Mouse (Mus musculus): ENCODE results near the gene Kcnf1. TPM values are rescaled to one million over a fixed set of nuclear protein-coding genes. Genes with fewer than 3 reads are reported as not detected.
"Not testable (repeated sequence)": the region's sequence is repeated elsewhere in the genome, so short reads cannot be mapped to it uniquely, and the experiment has no call there.

Gene Kcnf1
- total and polyA plus RNA-seq, 3 experiments, result not detected

DNA sequence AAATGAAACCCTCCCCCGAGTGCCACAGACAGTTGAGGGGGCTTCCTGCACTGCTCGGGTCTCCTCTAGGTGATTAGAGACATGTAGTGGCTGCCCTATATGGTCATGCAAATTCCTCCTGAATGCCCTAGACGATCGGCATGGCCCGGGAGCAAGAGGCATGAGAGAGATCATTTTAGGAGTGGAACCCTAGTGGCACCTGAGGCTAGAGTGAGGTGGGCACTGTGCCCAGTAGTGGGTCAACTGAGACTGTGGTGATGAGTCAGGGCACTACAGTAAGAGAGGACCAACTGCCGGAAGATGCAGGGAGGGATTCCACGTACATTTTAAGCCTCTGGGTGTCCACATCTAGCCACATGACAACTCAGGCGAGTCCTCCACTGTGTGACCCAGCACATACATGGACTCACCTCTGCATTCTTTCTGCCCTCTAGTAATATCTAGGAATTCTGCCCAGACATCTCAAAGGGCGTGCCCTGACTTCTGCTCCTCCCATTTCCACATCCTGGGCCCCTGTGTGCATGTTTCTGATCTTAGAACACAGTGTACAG is 42.1 kb downstream of the Kcnf1 start (continued):
- TF ChIP-seq USF1 (IDR thresholded peaks at IDR 0.05; ENCODE audit: low read depth, low read length) (no peak), MXI1 (IDR thresholded peaks at IDR 0.05; ENCODE audit: low read depth, low read length) (no peak), POLR2A (IDR thresholded peaks at IDR 0.05; ENCODE audit: control insufficient read depth in 1 of 2, insufficient read depth in 1 of 2, low read depth in 1 of 2, low read length in 2 of 2, poor library complexity in 1 of 2) (no peak), ZKSCAN1 (IDR thresholded peaks at IDR 0.05; ENCODE audit: low read depth, low read length) (no peak)

DNA sequence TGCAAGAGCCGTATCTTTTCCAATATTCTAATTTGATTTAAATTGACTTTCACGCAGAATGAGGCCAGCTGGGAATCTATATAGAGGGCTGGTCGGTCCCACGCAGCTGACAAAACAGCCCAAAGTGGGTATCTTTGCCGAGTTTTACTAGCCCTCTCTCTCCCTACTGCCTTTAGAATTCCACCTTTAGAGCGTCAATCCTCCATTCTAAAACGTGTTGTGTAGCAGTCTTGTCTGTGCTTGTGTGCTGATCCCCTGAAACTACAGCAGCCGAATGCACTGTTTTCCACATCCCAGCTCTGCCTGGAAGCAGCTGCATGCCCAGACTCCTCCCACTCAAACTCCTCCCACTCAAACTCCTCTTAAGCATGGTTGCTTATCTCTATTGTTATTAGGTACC is 44.4 kb downstream of the Kcnf1 start:
- TF ChIP-seq MYC (IDR thresholded peaks at IDR 0.05; ENCODE audit: low read depth, low read length) (no peak), POLR2A (IDR thresholded peaks at IDR 0.05; ENCODE audit: control insufficient read depth in 1 of 2, insufficient read depth in 1 of 2, low read depth in 1 of 2, low read length in 2 of 2, poor library complexity in 1 of 2) (no peak), SIN3A (IDR thresholded peaks at IDR 0.05; ENCODE audit: low read length) (no peak), SMC3 (IDR thresholded peaks at IDR 0.05; ENCODE audit: low read depth, low read length) (no peak), MEF2A (IDR thresholded peaks at IDR 0.05; ENCODE audit: extremely low read depth, insufficient replicate concordance, low read depth, low read length, poor library complexity, severe bottlenecking) (no peak), KAT2A (conservative IDR thresholded peaks at IDR 0.05; ENCODE audit: low read depth, low read length) (no peak), CHD2 (IDR thresholded peaks at IDR 0.05; ENCODE audit: low read length) (no peak), TBP (IDR thresholded peaks at IDR 0.05; ENCODE audit: low read depth, low read length) (no peak)
- no peak overlapping the region for H3K9ac ChIP-seq (ENCODE audit: control insufficient read depth, low read depth, low read length, poor library complexity, severe bottlenecking)
- H3K79me2 ChIP-seq (ENCODE audit: control insufficient read depth, insufficient read depth, low read length, poor library complexity), result no peaks in the 10 kb centered on the region
- H3K27me3 ChIP-seq (ENCODE audit: control insufficient read depth in 1 of 2, insufficient read depth in 2 of 2, low read length in 2 of 2), result no peaks in the 10 kb centered on the region
- no peaks in the 10 kb centered on the region for H3K36me3 ChIP-seq (ENCODE audit: control insufficient read depth in 1 of 2, insufficient read depth in 2 of 2, low read length in 2 of 2)
- no peak overlapping the region for H3K27ac ChIP-seq (ENCODE audit: control insufficient read depth, low read depth, low read length)
- no peaks in the 10 kb centered on the region for H3K9me3 ChIP-seq (replicated peaks; ENCODE audit: insufficient read depth, low read length)
- no peak overlapping the region for H3K4me3 ChIP-seq (ENCODE audit: control insufficient read depth in 1 of 2, insufficient read depth in 1 of 2, low read depth in 2 of 2, low read length in 2 of 2)
- DNase-seq (ENCODE audit: low read depth, low spot score), result no peak
- no peaks in the 10 kb centered on the region for H3K4me1 ChIP-seq (ENCODE audit: control insufficient read depth in 1 of 2, insufficient read depth in 2 of 2, low read length in 2 of 2)

DNA sequence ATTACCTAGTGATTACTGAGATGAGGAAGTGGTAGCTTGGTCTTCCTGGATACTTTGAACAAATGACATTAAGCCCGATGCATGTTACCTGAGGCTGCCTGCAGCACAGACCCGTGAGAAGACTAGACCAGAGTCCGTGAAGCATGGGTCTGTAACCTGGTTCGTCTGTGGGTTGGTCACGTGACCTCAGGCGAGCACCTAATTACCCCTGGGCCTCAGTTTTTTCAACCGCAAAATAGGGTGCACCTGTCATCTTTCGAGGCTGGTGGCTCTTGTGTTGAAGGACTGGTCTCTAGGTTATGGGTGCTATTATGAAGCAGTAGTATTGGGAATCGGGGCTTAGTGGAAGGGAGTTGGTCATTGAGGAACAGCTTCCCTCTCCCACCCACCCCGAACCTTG is 45.1 kb downstream of the Kcnf1 start:
- no peak overlapping the region for H3K27ac ChIP-seq (ENCODE audit: control insufficient read depth, low read depth, low read length)
- DNase-seq (ENCODE audit: low read depth, low spot score), result no peak
- TF ChIP-seq MAZ (IDR thresholded peaks at IDR 0.05; ENCODE audit: low read depth, low read length) (no peak), ZNF384 (IDR thresholded peaks at IDR 0.05; ENCODE audit: low read depth, low read length) (no peak), CHD2 (IDR thresholded peaks at IDR 0.05; ENCODE audit: low read length) (no peak), MXI1 (IDR thresholded peaks at IDR 0.05; ENCODE audit: low read depth, low read length) (no peak), HCFC1 (IDR thresholded peaks at IDR 0.05; ENCODE audit: low read depth, low read length) (no peak), EP300 (IDR thresholded peaks at IDR 0.05; ENCODE audit: low read depth in 1 of 2, low read length in 2 of 2) (no peak), MYB (IDR thresholded peaks at IDR 0.05; ENCODE audit: low read depth, low read length) (no peak), USF2 (IDR thresholded peaks at IDR 0.05; ENCODE audit: borderline replicate concordance in 1 of 2, insufficient read depth in 1 of 2, low read depth in 1 of 2, low read length in 2 of 2) (no peak), NELFE (IDR thresholded peaks at IDR 0.05; ENCODE audit: low read depth, low read length) (no peak), E2F4 (IDR thresholded peaks at IDR 0.05; ENCODE audit: borderline replicate concordance, low read depth, low read length) (no peak), GABPA (IDR thresholded peaks at IDR 0.05; ENCODE audit: low read depth, low read length) (no peak), MYC (IDR thresholded peaks at IDR 0.05; ENCODE audit: low read depth, low read length) (no peak), MAX (IDR thresholded peaks at IDR 0.05; ENCODE audit: low read length) (no peak), TBP (IDR thresholded peaks at IDR 0.05; ENCODE audit: low read depth, low read length) (no peak), BHLHE40 (IDR thresholded peaks at IDR 0.05; ENCODE audit: borderline replicate concordance, low read depth, low read length) (no peak)
- no peaks in the 10 kb centered on the region for H3K36me3 ChIP-seq (ENCODE audit: control insufficient read depth in 1 of 2, insufficient read depth in 2 of 2, low read length in 2 of 2)
- H3K4me1 ChIP-seq (ENCODE audit: control insufficient read depth in 1 of 2, insufficient read depth in 2 of 2, low read length in 2 of 2), result no peaks in the 10 kb centered on the region
- H3K9me3 ChIP-seq (replicated peaks; ENCODE audit: insufficient read depth, low read length), result no peaks in the 10 kb centered on the region
- no peak overlapping the region for H3K4me3 ChIP-seq (ENCODE audit: control insufficient read depth in 1 of 2, insufficient read depth in 1 of 2, low read depth in 2 of 2, low read length in 2 of 2)
- H3K9ac ChIP-seq (ENCODE audit: control insufficient read depth, low read depth, low read length, poor library complexity, severe bottlenecking), result no peak overlapping the region
- no peaks in the 10 kb centered on the region for H3K27me3 ChIP-seq (ENCODE audit: control insufficient read depth in 1 of 2, insufficient read depth in 2 of 2, low read length in 2 of 2)
- H3K79me2 ChIP-seq (ENCODE audit: control insufficient read depth, insufficient read depth, low read length, poor library complexity), result no peaks in the 10 kb centered on the region

- H3K4me1 ChIP-seq (ENCODE audit: control insufficient read depth in 1 of 2, insufficient read depth in 2 of 2, low read length in 2 of 2); H3K9me3 ChIP-seq (replicated peaks; ENCODE audit: insufficient read depth, low read length); DNase-seq (ENCODE audit: low read depth, low spot score); H3K79me2 ChIP-seq (ENCODE audit: control insufficient read depth, insufficient read depth, low read length, poor library complexity); H3K9ac ChIP-seq (ENCODE audit: control insufficient read depth, low read depth, low read length, poor library complexity, severe bottlenecking); H3K36me3 ChIP-seq (ENCODE audit: control insufficient read depth in 1 of 2, insufficient read depth in 2 of 2, low read length in 2 of 2); H3K4me3 ChIP-seq (ENCODE audit: control insufficient read depth in 1 of 2, insufficient read depth in 1 of 2, low read depth in 2 of 2, low read length in 2 of 2); H3K27ac ChIP-seq (ENCODE audit: control insufficient read depth, low read depth, low read length); H3K27me3 ChIP-seq (ENCODE audit: control insufficient read depth in 1 of 2, insufficient read depth in 2 of 2, low read length in 2 of 2): not testable (repeated sequence)
Observed at GRCm38 (mm10) chr12:17122881-17123280, 53.8 kb downstream of the Kcnf1 start.

Data from MEL (cell line).